Mouse (Mus musculus): Measurements from ENCODE around the gene Gbp8. TPM values are rescaled to one million over a fixed set of nuclear protein-coding genes. Genes with fewer than 3 reads are reported as not detected.
"Not testable (repeated sequence)": the region's sequence is repeated elsewhere in the genome, so short reads cannot be mapped to it uniquely, and the experiment has no call there.

Gbp8 gene
- polyA plus RNA-seq (2011; ENCODE audit: insufficient read depth, insufficient read length, low read depth, missing spikeins): 0.25 TPM in 1 of 2 replicates, not detected in the other

DNA sequence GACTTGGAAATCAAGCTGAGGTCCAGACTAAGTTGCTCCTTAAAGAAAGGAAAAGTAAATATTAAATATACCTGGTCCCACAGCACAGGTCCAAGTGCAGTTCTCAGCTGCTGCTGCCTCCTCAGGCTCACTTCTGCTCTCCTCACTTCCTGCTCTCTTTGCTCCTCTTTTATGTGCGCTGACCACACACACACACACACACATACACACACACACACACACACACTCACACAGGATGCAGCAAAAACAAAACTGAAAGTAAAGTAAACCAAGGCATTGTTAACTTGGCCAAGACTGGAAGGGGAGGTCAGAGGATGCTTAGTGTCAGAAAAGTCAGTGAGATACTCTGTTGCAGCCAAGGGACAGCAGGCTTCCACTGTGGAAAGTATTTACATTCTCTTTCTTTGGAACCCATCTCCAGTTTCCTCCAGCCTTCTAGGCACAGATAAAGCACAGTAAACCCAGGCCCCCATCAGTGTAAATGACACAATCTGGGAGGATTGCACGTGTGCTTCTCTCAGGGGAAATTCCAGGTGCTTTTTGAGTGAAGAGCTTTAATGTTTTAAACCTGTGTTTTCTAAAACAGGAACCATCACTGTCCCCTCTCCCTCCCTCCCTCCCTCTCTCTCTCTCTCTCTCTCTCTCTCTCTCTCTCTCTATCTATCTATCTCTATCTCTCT lies at the start of gene Gbp8, which contains the start of the genes Gbp9 and Gbp4:
Gene Gbp8, minus strand, starts transcription at position 132 of the 680 bp plus-strand sequence.
Gene Gbp9, minus strand, starts transcription at position 131 of the 680 bp plus-strand sequence.
Gene Gbp4, minus strand, starts transcription at position 178 of the 680 bp plus-strand sequence.
- not testable (repeated sequence) for H3K4me3 ChIP-seq (ENCODE audit: low read depth, low read length); H3K36me3 ChIP-seq (ENCODE audit: control insufficient read depth, insufficient read depth, low read length, poor library complexity, severe bottlenecking); H3K27me3 ChIP-seq (ENCODE audit: control insufficient read depth, insufficient read depth, low read length, poor library complexity, severe bottlenecking); H3K4me1 ChIP-seq (ENCODE audit: control insufficient read depth, insufficient read depth, low read length); H3K9me3 ChIP-seq (replicated peaks; ENCODE audit: control insufficient read depth, insufficient read depth, low read length, poor library complexity, severe bottlenecking); H3K9ac ChIP-seq (ENCODE audit: low read depth, poor library complexity, severe bottlenecking)
- H3K27ac ChIP-seq (ENCODE audit: insufficient read depth, low read length): peak within 1 kb of the TSS; percentile 51

DNA sequence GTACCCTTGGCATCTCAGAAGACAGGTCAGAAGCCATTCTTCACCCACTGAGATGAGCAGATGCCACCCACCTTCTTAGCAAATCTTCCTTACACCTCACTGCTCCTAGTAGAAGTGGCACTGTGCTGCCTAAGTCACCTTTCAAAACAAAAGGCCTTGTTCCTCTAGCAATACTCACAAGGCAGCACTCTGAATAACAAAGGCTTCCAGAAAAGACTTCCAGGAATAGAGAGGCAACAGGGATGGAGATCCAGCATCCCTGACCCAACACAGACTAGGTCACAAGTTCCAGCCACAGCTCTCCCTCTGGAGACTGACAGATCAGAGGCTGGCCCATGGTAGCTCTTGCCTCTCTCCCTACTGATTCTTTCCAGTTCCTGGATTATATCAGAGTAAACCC lies 42.1 kb upstream of the Gbp8 start:
- Histone ChIP-seq H3K27me3 (ENCODE audit: control insufficient read depth, insufficient read depth, low read length, poor library complexity, severe bottlenecking) (no peaks in the 10 kb centered on the region), H3K4me1 (ENCODE audit: control insufficient read depth, insufficient read depth, low read length) (peaks cover 2% of the 10 kb centered on the region)
- TF ChIP-seq CTCF (IDR thresholded peaks at IDR 0.05; ENCODE audit: low read depth, low read length): no peak
- 0 out of 2 replicates have a peak, but pooled peaks have one; percentile 27 for TF ChIP-seq EP300 (IDR thresholded peaks at IDR 0.05; ENCODE audit: insufficient read depth, low read depth, low read length)

DNA sequence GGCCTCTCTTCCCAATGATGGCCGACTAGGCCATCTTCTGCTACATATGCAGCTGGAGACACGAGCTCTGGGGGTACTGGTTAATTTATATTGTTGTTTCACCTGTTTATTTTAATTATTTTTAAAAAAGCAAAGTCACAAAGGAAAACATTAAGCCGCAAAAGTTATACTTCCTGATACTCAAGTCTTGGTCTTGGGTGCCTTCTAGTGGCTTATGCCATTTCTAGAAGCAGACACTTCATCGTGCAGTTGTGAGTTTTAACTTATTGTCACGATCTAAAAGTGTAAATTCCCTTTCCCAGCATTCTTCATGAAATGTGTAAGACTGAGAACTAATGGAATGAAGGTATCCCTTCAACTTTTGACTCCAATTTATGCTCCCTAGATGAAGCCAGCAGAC lies 17.2 kb upstream of the Gbp8 start:
- no peaks in the 10 kb centered on the region for H3K9me3 ChIP-seq (replicated peaks; ENCODE audit: control insufficient read depth, insufficient read depth, low read length, poor library complexity, severe bottlenecking)
- no peaks in the 10 kb centered on the region for H3K4me1 ChIP-seq (ENCODE audit: control insufficient read depth, insufficient read depth, low read length)
- H3K9ac ChIP-seq (ENCODE audit: low read depth, poor library complexity, severe bottlenecking): no peak overlapping the region
- H3K27ac ChIP-seq (ENCODE audit: insufficient read depth, low read length): no peak overlapping the region
- H3K36me3 ChIP-seq (ENCODE audit: control insufficient read depth, insufficient read depth, low read length, poor library complexity, severe bottlenecking): no peaks in the 10 kb centered on the region
- no peaks in the 10 kb centered on the region for H3K27me3 ChIP-seq (ENCODE audit: control insufficient read depth, insufficient read depth, low read length, poor library complexity, severe bottlenecking)
- no peak for TF ChIP-seq EP300 (IDR thresholded peaks at IDR 0.05; ENCODE audit: insufficient read depth, low read depth, low read length)
- TF ChIP-seq POLR2A (IDR thresholded peaks at IDR 0.05; ENCODE audit: insufficient read depth, low read length): no peak
- no peak for TF ChIP-seq CTCF (IDR thresholded peaks at IDR 0.05; ENCODE audit: low read depth, low read length)
- H3K4me3 ChIP-seq (ENCODE audit: low read depth, low read length): no peak overlapping the region

More for the DNA sequence above, 42.1 kb upstream of the Gbp8 start:
- no peak overlapping the region for H3K27ac ChIP-seq (ENCODE audit: insufficient read depth, low read length)
- no peaks in the 10 kb centered on the region for H3K9me3 ChIP-seq (replicated peaks; ENCODE audit: control insufficient read depth, insufficient read depth, low read length, poor library complexity, severe bottlenecking)
- no peaks in the 10 kb centered on the region for H3K36me3 ChIP-seq (ENCODE audit: control insufficient read depth, insufficient read depth, low read length, poor library complexity, severe bottlenecking)
- H3K4me3 ChIP-seq (ENCODE audit: low read depth, low read length): no peak overlapping the region
- H3K9ac ChIP-seq (ENCODE audit: low read depth, poor library complexity, severe bottlenecking): no peak overlapping the region

DNA sequence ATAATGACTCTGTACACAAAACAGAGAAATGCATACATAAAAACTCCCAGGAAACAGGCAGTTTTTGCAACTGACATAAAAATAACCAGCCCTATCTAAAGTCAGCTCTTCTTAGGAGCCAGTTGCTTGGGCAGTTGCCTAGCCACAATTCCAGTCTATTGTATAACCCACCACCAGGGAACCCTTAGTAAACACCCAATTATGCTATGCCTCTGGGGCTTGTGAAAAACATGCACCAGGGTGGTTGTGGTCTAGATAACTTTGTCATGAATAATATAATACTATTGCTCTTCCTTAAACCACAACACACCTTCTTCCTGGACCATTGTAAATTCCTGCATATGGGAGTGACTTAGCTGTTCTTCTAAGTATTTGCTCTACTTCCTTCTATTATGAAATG lies 14.7 kb upstream of the Gbp8 start:
- H3K9me3 ChIP-seq (replicated peaks; ENCODE audit: control insufficient read depth, insufficient read depth, low read length, poor library complexity, severe bottlenecking): no peaks in the 10 kb centered on the region
- no peak overlapping the region for H3K27ac ChIP-seq (ENCODE audit: insufficient read depth, low read length)
- no peak for TF ChIP-seq POLR2A (IDR thresholded peaks at IDR 0.05; ENCODE audit: insufficient read depth, low read length)
- no peak overlapping the region for H3K9ac ChIP-seq (ENCODE audit: low read depth, poor library complexity, severe bottlenecking)
- H3K27me3 ChIP-seq (ENCODE audit: control insufficient read depth, insufficient read depth, low read length, poor library complexity, severe bottlenecking): no peaks in the 10 kb centered on the region
- H3K36me3 ChIP-seq (ENCODE audit: control insufficient read depth, insufficient read depth, low read length, poor library complexity, severe bottlenecking): no peaks in the 10 kb centered on the region
- no peak overlapping the region for H3K4me3 ChIP-seq (ENCODE audit: low read depth, low read length)
- no peaks in the 10 kb centered on the region for H3K4me1 ChIP-seq (ENCODE audit: control insufficient read depth, insufficient read depth, low read length)

DNA sequence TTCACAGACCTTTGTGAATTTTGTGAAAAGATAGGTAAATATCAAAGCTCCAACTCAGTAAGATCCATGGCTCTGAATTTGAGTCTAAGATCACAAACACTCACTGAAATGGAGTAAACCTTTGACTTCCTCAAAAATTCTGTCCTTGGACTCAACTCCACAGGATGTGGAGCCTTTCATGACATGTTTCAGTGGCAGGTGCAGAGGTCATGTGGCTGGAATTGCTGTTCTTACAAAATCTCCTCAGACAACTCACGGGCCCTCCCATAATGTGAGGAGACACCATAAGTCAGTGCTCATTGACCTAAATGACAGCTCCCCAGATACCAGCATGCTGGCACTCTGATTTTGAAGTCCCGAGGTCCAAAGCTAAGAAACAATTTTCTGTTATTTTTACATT lies 8.7 kb upstream of the Gbp8 start:
- not testable (repeated sequence) for H3K27me3 ChIP-seq (ENCODE audit: control insufficient read depth, insufficient read depth, low read length, poor library complexity, severe bottlenecking); H3K4me3 ChIP-seq (ENCODE audit: low read depth, low read length); H3K36me3 ChIP-seq (ENCODE audit: control insufficient read depth, insufficient read depth, low read length, poor library complexity, severe bottlenecking); H3K9me3 ChIP-seq (replicated peaks; ENCODE audit: control insufficient read depth, insufficient read depth, low read length, poor library complexity, severe bottlenecking); H3K9ac ChIP-seq (ENCODE audit: low read depth, poor library complexity, severe bottlenecking); H3K4me1 ChIP-seq (ENCODE audit: control insufficient read depth, insufficient read depth, low read length); H3K27ac ChIP-seq (ENCODE audit: insufficient read depth, low read length)

DNA sequence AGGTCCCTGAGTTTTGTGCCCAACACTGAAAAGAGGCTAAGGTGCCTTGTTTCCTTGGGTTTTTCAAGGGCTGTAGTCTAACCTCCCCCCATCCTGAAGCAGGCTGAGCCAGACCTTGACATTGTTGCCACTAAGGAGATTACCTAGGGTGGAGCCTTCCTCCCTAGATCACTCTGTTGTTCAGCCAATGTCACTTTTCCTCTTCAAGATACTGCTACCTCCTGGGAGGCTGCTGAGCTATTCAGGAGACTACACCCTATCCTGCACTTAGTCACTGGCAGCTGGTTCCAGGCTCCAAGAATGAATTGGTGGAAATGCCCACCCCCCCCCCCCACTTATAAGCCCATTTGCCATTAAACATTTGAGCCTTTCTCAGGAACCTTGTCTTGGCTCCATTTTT lies 7.1 kb upstream of the Gbp8 start:
- Histone ChIP-seq H3K9ac (ENCODE audit: low read depth, poor library complexity, severe bottlenecking) (no peak overlapping the region), H3K27ac (ENCODE audit: insufficient read depth, low read length) (no peak overlapping the region), H3K4me1 (ENCODE audit: control insufficient read depth, insufficient read depth, low read length) (peaks cover 2% of the 10 kb centered on the region)

DNA sequence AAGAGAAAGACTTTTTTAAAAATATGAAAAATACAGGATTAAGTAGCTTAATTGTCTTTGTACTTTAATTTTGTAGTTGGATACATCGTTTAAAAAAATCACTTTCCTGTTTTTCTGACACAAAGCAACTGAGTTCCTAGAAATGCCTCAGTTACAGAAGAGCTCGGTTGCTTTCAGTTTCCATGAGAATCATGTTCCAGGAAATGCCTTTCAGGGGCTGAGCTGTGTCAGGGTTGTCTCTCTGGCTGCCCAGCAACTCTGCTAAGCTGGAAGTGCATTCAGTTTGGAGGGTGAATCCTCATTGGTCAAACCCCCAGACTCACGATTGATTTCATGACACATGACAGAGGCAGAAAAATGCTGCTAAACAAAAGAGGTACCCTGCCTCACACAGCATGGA lies 6.4 kb upstream of the Gbp8 start:
- not testable (repeated sequence) for H3K4me1 ChIP-seq (ENCODE audit: control insufficient read depth, insufficient read depth, low read length); H3K36me3 ChIP-seq (ENCODE audit: control insufficient read depth, insufficient read depth, low read length, poor library complexity, severe bottlenecking); H3K27me3 ChIP-seq (ENCODE audit: control insufficient read depth, insufficient read depth, low read length, poor library complexity, severe bottlenecking); H3K27ac ChIP-seq (ENCODE audit: insufficient read depth, low read length); H3K4me3 ChIP-seq (ENCODE audit: low read depth, low read length); H3K9ac ChIP-seq (ENCODE audit: low read depth, poor library complexity, severe bottlenecking); H3K9me3 ChIP-seq (replicated peaks; ENCODE audit: control insufficient read depth, insufficient read depth, low read length, poor library complexity, severe bottlenecking)

More for the DNA sequence above, 7.1 kb upstream of the Gbp8 start:
- TF ChIP-seq POLR2A (IDR thresholded peaks at IDR 0.05; ENCODE audit: insufficient read depth, low read length) (no peak), CTCF (IDR thresholded peaks at IDR 0.05; ENCODE audit: low read depth, low read length) (no peak), EP300 (IDR thresholded peaks at IDR 0.05; ENCODE audit: insufficient read depth, low read depth, low read length) (no peak)
- H3K4me3 ChIP-seq (ENCODE audit: low read depth, low read length): no peak overlapping the region
- no peaks in the 10 kb centered on the region for H3K36me3 ChIP-seq (ENCODE audit: control insufficient read depth, insufficient read depth, low read length, poor library complexity, severe bottlenecking)
- H3K9me3 ChIP-seq (replicated peaks; ENCODE audit: control insufficient read depth, insufficient read depth, low read length, poor library complexity, severe bottlenecking): no peaks in the 10 kb centered on the region
- H3K27me3 ChIP-seq (ENCODE audit: control insufficient read depth, insufficient read depth, low read length, poor library complexity, severe bottlenecking): no peaks in the 10 kb centered on the region

DNA sequence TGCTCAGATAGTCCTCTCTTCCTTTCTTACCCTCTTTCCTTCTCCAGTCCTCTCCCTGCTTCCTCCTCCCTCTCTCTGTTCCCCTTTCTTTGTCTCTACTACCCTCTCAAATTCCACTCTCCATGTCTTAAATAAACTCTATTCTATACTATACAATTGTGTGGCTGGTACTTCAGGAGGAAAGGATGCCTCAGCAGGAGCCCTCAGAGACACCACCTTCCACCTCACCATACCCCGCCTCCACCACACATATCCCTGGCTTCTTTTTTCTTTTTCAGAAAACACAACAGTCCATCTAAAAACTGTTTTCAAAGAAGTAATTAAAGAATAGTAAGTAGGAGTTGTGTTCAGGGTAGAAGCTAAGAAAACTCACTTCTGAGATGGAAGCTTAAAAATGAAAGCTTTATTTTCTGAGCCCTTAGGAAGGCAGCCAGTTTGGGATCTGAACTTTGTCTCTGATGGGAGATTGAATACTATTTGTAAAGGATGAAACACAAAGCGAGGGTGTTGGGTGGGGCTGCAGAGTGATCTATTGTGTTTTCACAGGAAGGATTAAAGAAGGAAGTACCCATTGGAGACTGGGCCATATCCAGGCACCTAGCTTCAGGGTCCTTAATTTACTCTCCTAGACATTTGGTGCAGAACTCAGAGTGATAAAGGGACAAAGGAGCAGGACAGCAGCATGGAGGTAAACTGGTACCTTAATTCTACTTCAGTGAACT lies 910 bp upstream of the Gbp8 start:
- peak overlapping the region; percentile 51; the same call in 1 of the 2 replicates for H3K27ac ChIP-seq (ENCODE audit: insufficient read depth, low read length)
- H3K9ac ChIP-seq (ENCODE audit: low read depth, poor library complexity, severe bottlenecking); H3K9me3 ChIP-seq (replicated peaks; ENCODE audit: control insufficient read depth, insufficient read depth, low read length, poor library complexity, severe bottlenecking); H3K4me3 ChIP-seq (ENCODE audit: low read depth, low read length); H3K36me3 ChIP-seq (ENCODE audit: control insufficient read depth, insufficient read depth, low read length, poor library complexity, severe bottlenecking); H3K27me3 ChIP-seq (ENCODE audit: control insufficient read depth, insufficient read depth, low read length, poor library complexity, severe bottlenecking); H3K4me1 ChIP-seq (ENCODE audit: control insufficient read depth, insufficient read depth, low read length): not testable (repeated sequence)

All from ES-Bruce4 (cell line).